Mouse (Mus musculus): ENCODE measurements around the gene Trim44. TPM values are rescaled to one million over a fixed set of nuclear protein-coding genes. Genes with fewer than 3 reads are reported as not detected.
A peak's percentile ranks its signal among the peaks of the same experiment; 100 is the strongest.

Trim44 gene
- polyA plus RNA-seq, 1 experiment = 35.6 TPM

DNA sequence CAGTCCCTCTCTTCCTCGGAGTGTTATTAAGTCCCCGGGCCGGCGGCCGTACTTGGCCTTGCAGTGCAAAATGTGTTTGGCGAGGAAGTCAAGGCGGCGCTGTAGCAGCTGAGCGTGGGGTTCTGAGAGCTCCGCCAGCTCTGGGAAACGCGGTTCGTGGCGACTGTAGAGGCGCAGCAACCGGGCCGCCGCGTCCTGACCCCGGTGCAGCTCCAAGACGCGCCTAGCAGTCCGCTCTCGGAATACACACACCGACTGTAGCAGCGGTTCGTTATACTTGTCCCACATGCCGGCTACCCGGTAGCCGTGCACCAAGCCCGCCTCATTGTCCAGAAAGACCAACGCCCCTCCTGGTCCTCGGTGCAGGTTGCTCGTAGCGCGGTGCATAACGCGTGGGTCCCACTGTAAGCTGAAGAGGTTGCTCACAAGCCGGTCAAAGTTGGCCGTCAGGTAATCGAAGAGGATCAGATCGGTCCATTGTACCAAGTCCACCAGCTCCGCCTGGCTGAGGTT lies 42.7 kb upstream of the Trim44 start:
- peaks cover 22% of the 10 kb centered on the region for H3K4me1 ChIP-seq (replicated peaks; ENCODE audit: control insufficient read depth, insufficient read depth, low read length)
- peaks cover 21% of the 10 kb centered on the region for H3K27me3 ChIP-seq (ENCODE audit: control insufficient read depth, insufficient read depth, low read length)
- 2% methylated on average over 43 of the region's 43 CpGs for WGBS
- TF ChIP-seq CTCF (IDR thresholded peaks at IDR 0.05; ENCODE audit: borderline replicate concordance, control insufficient read depth, extremely low read depth, insufficient read depth, low read length, poor library complexity) (no peak), POLR2A (IDR thresholded peaks at IDR 0.05; ENCODE audit: control insufficient read depth, extremely low read depth, insufficient read depth, low read length, poor library complexity) (no peak)
- peak; percentile 8 for DNase-seq
- H3K27ac ChIP-seq (ENCODE audit: control insufficient read depth, insufficient read depth, low read length) = no peak overlapping the region
- no peaks in the 10 kb centered on the region for H3K36me3 ChIP-seq (ENCODE audit: control insufficient read depth, insufficient read depth, low read length)
- peak overlapping the region; percentile 50 for H3K4me3 ChIP-seq (ENCODE audit: control insufficient read depth, insufficient read depth, low read length)

DNA sequence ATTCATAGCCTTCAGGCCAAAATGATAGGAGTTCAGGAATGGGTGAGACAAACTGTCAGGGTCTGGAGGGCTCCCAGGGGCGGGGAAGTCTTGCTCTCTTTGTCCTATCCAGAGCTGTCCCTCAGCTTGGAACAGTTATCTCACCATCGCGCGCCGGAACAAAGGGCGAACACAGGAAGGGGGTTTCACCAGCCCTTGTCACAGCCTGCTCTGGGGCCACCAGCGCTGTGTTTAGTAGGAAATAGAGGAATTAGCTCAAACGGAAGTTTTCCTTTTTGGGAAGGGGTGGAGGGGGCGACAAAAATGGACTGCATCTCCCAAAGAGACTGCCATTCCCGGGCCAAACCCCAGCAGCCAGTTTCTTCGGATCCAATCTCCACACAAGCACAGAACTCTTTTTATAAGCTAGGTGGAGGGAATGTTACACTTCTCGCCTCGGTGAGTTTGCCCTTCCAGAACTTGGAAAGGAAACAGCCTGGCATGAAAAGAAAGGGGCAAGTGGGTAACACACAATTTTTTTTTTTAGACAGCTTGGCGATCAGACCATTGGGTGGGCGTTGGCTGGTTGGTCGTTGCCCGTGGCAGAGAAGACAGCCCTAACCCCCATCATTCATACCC lies 42.1 kb upstream of the Trim44 start:
- Histone ChIP-seq H3K36me3 (ENCODE audit: control insufficient read depth, insufficient read depth, low read length) (no peaks in the 10 kb centered on the region), H3K4me3 (ENCODE audit: control insufficient read depth, insufficient read depth, low read length) (peak overlapping the region; percentile 50; the same call in 1 of the 2 replicates), H3K4me1 (replicated peaks; ENCODE audit: control insufficient read depth, insufficient read depth, low read length) (peaks cover 22% of the 10 kb centered on the region), H3K27me3 (ENCODE audit: control insufficient read depth, insufficient read depth, low read length) (peaks cover 21% of the 10 kb centered on the region), H3K27ac (ENCODE audit: control insufficient read depth, insufficient read depth, low read length) (no peak overlapping the region)
- TF ChIP-seq POLR2A (IDR thresholded peaks at IDR 0.05; ENCODE audit: control insufficient read depth, extremely low read depth, insufficient read depth, low read length, poor library complexity) (no peak), CTCF (IDR thresholded peaks at IDR 0.05; ENCODE audit: borderline replicate concordance, control insufficient read depth, extremely low read depth, insufficient read depth, low read length, poor library complexity) (no peak)
- WGBS = 8% methylated on average over 17 of the region's 17 CpGs
- DNase-seq = no peak

DNA sequence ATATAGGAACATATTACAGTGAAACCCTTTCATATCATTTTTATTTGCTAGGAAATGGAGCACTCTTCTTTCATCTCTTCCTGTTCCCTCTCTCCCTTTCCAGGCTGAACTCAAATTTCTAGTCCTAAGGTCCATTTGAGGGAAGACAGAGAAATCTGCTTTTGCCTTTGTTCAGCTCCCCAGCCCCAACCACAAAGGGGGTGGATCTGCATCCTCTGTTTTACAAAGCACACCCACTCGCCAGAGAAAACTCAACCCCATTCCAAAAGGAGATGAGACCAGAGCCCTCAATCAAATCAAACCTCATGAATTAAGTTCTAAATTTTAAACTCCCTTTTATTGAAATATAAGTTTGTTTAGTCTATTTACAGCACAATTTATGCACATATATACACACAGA lies 41.4 kb upstream of the Trim44 start:
- DNase-seq = no peak
- Histone ChIP-seq H3K27ac (ENCODE audit: control insufficient read depth, insufficient read depth, low read length) (no peak overlapping the region), H3K27me3 (ENCODE audit: control insufficient read depth, insufficient read depth, low read length) (peaks cover 21% of the 10 kb centered on the region), H3K4me3 (ENCODE audit: control insufficient read depth, insufficient read depth, low read length) (no peak overlapping the region), H3K4me1 (replicated peaks; ENCODE audit: control insufficient read depth, insufficient read depth, low read length) (peaks cover 22% of the 10 kb centered on the region), H3K36me3 (ENCODE audit: control insufficient read depth, insufficient read depth, low read length) (no peaks in the 10 kb centered on the region)
- TF ChIP-seq POLR2A (IDR thresholded peaks at IDR 0.05; ENCODE audit: control insufficient read depth, extremely low read depth, insufficient read depth, low read length, poor library complexity) (no peak), CTCF (IDR thresholded peaks at IDR 0.05; ENCODE audit: borderline replicate concordance, control insufficient read depth, extremely low read depth, insufficient read depth, low read length, poor library complexity) (no peak)
- WGBS = 40% methylated on average over 1 of the region's 1 CpGs

DNA sequence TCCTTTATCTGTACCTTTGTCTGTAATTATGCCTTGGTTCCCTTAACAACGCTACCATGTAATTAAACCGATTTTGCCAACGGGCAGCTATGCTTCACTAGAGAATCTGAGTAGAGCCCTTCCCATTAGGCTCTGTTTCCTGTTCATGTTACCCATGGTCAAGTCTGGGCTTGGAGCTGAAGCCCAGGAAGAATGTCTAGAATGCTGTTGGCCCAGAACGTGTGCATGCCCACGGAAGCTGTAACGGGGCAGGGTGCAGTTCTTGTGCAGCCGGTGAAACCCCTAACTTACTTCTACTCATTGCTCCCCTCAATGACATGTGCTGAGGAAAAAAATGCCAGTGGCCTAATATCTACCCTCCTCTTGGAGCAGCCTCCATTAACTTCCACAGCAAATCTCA lies 40.2 kb upstream of the Trim44 start:
- H3K27me3 ChIP-seq (ENCODE audit: control insufficient read depth, insufficient read depth, low read length) = peaks cover 21% of the 10 kb centered on the region
- no peak overlapping the region for H3K4me3 ChIP-seq (ENCODE audit: control insufficient read depth, insufficient read depth, low read length)
- WGBS = 94% methylated on average over 7 of the region's 7 CpGs
- TF ChIP-seq CTCF (IDR thresholded peaks at IDR 0.05; ENCODE audit: borderline replicate concordance, control insufficient read depth, extremely low read depth, insufficient read depth, low read length, poor library complexity) = no peak
- no peak for TF ChIP-seq POLR2A (IDR thresholded peaks at IDR 0.05; ENCODE audit: control insufficient read depth, extremely low read depth, insufficient read depth, low read length, poor library complexity)
- H3K4me1 ChIP-seq (replicated peaks; ENCODE audit: control insufficient read depth, insufficient read depth, low read length) = peaks cover 22% of the 10 kb centered on the region
- no peak overlapping the region for H3K27ac ChIP-seq (ENCODE audit: control insufficient read depth, insufficient read depth, low read length)
- no peak for DNase-seq
- no peaks in the 10 kb centered on the region for H3K36me3 ChIP-seq (ENCODE audit: control insufficient read depth, insufficient read depth, low read length)

DNA sequence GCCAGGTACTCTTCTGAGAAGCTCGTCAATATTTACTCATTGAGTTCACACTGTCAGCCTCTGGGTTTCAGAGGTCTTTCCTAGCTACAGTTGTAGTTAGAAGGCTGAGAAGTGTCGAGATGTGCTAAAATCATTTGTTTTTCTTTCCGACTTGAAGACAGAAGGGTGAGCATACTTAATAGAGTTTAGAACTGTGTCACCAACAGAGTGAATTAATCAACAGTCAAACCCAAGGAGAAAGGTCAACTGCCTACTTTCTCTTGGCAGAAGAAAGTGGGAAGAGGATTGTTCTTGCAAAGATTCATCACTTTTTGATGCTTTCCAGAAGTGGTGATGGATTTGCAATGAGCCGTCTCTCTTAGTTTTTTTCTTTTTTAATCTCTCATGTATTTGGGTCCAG lies 39.2 kb upstream of the Trim44 start:
- TF ChIP-seq POLR2A (IDR thresholded peaks at IDR 0.05; ENCODE audit: control insufficient read depth, extremely low read depth, insufficient read depth, low read length, poor library complexity) (no peak), CTCF (IDR thresholded peaks at IDR 0.05; ENCODE audit: borderline replicate concordance, control insufficient read depth, extremely low read depth, insufficient read depth, low read length, poor library complexity) (no peak)
- Histone ChIP-seq H3K27ac (ENCODE audit: control insufficient read depth, insufficient read depth, low read length) (no peak overlapping the region), H3K27me3 (ENCODE audit: control insufficient read depth, insufficient read depth, low read length) (peaks cover 21% of the 10 kb centered on the region), H3K36me3 (ENCODE audit: control insufficient read depth, insufficient read depth, low read length) (no peaks in the 10 kb centered on the region), H3K4me1 (replicated peaks; ENCODE audit: control insufficient read depth, insufficient read depth, low read length) (peaks cover 22% of the 10 kb centered on the region), H3K4me3 (ENCODE audit: control insufficient read depth, insufficient read depth, low read length) (no peak overlapping the region)
- no peak for DNase-seq
- 94% methylated on average over 4 of the region's 4 CpGs for whole genome bisulfite sequencing

DNA sequence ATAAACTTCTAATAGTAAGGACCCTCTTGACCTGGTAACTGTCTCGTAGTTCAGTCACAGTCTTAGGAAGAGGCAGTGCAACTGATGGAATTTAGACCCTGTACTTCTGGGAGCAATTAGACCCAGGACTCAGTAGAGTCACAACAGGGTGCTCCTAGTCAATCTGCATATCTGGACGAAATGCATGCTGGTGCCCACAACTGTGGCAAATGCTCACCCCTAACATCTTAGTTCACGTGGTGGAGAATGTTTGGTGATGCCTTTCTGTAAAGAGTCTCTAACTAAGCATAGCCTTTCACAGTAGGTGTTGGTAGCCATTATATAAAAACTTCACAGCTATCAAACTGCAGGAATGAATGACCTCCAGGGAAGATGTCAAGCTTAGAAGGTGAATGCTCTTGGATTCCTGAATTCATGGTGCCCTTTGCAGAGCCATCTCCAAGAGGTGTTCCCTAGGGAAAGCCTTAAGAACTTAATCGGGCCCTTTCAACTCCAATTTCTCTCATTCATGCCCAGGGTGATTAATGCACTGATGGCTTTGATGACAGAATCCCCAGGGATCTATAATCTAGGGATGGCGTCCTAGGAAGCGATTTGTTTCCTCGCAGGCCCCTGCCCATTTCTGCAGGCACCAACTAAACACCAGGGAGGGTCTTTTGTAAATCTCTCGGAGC lies 29.9 kb upstream of the Trim44 start:
- TF ChIP-seq POLR2A (IDR thresholded peaks at IDR 0.05; ENCODE audit: control insufficient read depth, extremely low read depth, insufficient read depth, low read length, poor library complexity) (no peak), CTCF (IDR thresholded peaks at IDR 0.05; ENCODE audit: borderline replicate concordance, control insufficient read depth, extremely low read depth, insufficient read depth, low read length, poor library complexity) (no peak)
- Histone ChIP-seq H3K36me3 (ENCODE audit: control insufficient read depth, insufficient read depth, low read length) (no peaks in the 10 kb centered on the region), H3K4me1 (replicated peaks; ENCODE audit: control insufficient read depth, insufficient read depth, low read length) (peaks cover 6% of the 10 kb centered on the region), H3K4me3 (ENCODE audit: control insufficient read depth, insufficient read depth, low read length) (no peak overlapping the region), H3K27me3 (ENCODE audit: control insufficient read depth, insufficient read depth, low read length) (no peaks in the 10 kb centered on the region), H3K27ac (ENCODE audit: control insufficient read depth, insufficient read depth, low read length) (no peak overlapping the region)
- no peak for DNase-seq
- 87% methylated on average over 8 of the region's 8 CpGs for WGBS
